Mouse (Mus musculus): ENCODE data around the gene Spock1. TPM values are rescaled to one million over a fixed set of nuclear protein-coding genes. Genes with fewer than 3 reads are reported as not detected.

Gene Spock1
- polyA plus RNA-seq, 1 experiment from 2014 or later, result 0.70 TPM

DNA sequence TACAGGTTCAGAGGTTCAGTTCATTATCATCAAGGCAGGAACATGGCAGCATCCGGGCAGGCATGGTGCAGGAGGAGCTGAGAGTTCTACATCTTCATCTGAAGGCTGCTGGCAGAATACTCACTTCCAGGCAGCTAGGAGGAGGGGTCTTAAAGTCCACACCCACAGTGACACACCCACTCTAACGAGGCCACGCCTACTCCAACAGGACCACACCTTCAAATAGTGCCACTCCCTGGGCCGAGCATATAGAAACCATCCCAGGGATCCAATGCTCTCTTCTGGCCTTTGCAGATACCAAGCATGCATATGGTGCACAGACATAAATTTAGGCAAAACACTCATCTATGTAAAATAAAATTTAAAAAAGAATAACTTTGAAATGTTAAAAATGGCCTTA is 245.6 kb downstream of the Spock1 start:
- WGBS, result 62% methylated on average over 4 of the region's 4 CpGs

GRCm38 (mm10) chr13:57660523-57660922 is 247.6 kb downstream of the Spock1 start:
- H3K4me2 ChIP-seq, result no peak overlapping the region
- 0 out of 2 replicates have a peak, but pooled peaks cover 11% of the 10 kb centered on the region for H3K4me1 ChIP-seq (replicated peaks)
- H3K4me3 ChIP-seq, result no peak overlapping the region
- ATAC-seq (ENCODE audit: insufficient number of reproducible peaks, low FRiP score), result no peak
- H3K36me3 ChIP-seq, result no peaks in the 10 kb centered on the region
- H3K9ac ChIP-seq, result no peak overlapping the region
- peaks cover 6% of the 10 kb centered on the region; the same call in 1 of the 2 replicates for H3K27me3 ChIP-seq (replicated peaks)
- WGBS, result 53% methylated on average over 2 of the region's 2 CpGs
- no peak overlapping the region for H3K27ac ChIP-seq (ENCODE audit: poor library complexity, severe bottlenecking)
- H3K9me3 ChIP-seq (replicated peaks), result no peaks in the 10 kb centered on the region

More for the DNA sequence above, 245.6 kb downstream of the Spock1 start:
- Histone ChIP-seq H3K9ac (no peak overlapping the region), H3K4me2 (no peak overlapping the region), H3K27ac (ENCODE audit: poor library complexity, severe bottlenecking) (no peak overlapping the region), H3K36me3 (no peaks in the 10 kb centered on the region), H3K9me3 (replicated peaks) (no peaks in the 10 kb centered on the region), H3K4me1 (replicated peaks) (peaks cover 14% of the 10 kb centered on the region; the same call in 1 of the 2 replicates), H3K4me3 (no peak overlapping the region), H3K27me3 (replicated peaks) (peaks cover 6% of the 10 kb centered on the region; the same call in 1 of the 2 replicates)
- peak; percentile 73; the same call in 1 of the 2 replicates for ATAC-seq (ENCODE audit: insufficient number of reproducible peaks, low FRiP score)

GRCm38 (mm10) chr13:57659872-57660271 is 248.3 kb downstream of the Spock1 start:
- peaks cover 6% of the 10 kb centered on the region; the same call in 1 of the 2 replicates for H3K27me3 ChIP-seq (replicated peaks)
- no peak overlapping the region for H3K4me2 ChIP-seq
- 77% methylated on average over 3 of the region's 3 CpGs for WGBS
- ATAC-seq (ENCODE audit: insufficient number of reproducible peaks, low FRiP score), result no peak
- H3K36me3 ChIP-seq, result no peaks in the 10 kb centered on the region
- H3K4me3 ChIP-seq, result no peak overlapping the region
- H3K9ac ChIP-seq, result no peak overlapping the region
- no peak overlapping the region for H3K27ac ChIP-seq (ENCODE audit: poor library complexity, severe bottlenecking)
- H3K9me3 ChIP-seq (replicated peaks), result no peaks in the 10 kb centered on the region
- H3K4me1 ChIP-seq (replicated peaks), result 0 out of 2 replicates have a peak, but pooled peaks cover 14% of the 10 kb centered on the region

- WGBS, result 69% methylated on average over 8 of the region's 8 CpGs
- H3K4me2 ChIP-seq, result no peak overlapping the region
- H3K27ac ChIP-seq (ENCODE audit: poor library complexity, severe bottlenecking), result no peak overlapping the region
- no peaks in the 10 kb centered on the region for H3K9me3 ChIP-seq (replicated peaks)
- H3K4me1 ChIP-seq (replicated peaks), result 0 out of 2 replicates have a peak, but pooled peaks cover 14% of the 10 kb centered on the region
- no peak for ATAC-seq (ENCODE audit: insufficient number of reproducible peaks, low FRiP score)
- H3K36me3 ChIP-seq, result no peaks in the 10 kb centered on the region
- no peak overlapping the region for H3K4me3 ChIP-seq
- H3K27me3 ChIP-seq (replicated peaks), result peaks cover 3% of the 10 kb centered on the region; the same call in 1 of the 2 replicates
- no peak overlapping the region for H3K9ac ChIP-seq
These were observed 251.5 kb downstream of the Spock1 start for GRCm38 (mm10) chr13:57656606-57657005.

DNA sequence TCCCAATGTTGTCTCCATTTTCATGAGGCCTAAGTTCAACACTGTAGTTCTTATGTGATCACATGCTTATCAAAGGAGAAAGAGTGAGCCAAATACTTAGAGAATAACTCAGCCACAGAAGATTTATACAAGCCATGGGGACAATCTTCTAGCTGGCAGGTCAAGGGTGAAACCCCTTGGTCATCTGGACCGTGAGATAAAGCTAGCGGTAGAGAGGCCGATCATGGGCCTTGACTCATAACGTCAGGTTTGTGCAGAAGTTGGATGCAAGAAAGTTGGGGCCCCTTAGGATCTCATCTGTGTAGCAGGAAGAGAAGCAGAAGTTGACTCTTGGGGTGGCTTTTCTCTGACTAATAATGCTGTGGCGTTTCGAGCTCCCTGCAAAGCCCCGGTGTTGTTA is 253.8 kb downstream of the Spock1 start:
- no peaks in the 10 kb centered on the region for H3K9me3 ChIP-seq (replicated peaks)
- ATAC-seq (ENCODE audit: insufficient number of reproducible peaks, low FRiP score), result 0 out of 2 replicates have a peak, but pooled peaks have one; percentile 51
- H3K27me3 ChIP-seq (replicated peaks), result no peaks in the 10 kb centered on the region; the same call in 1 of the 2 replicates
- no peak overlapping the region for H3K4me2 ChIP-seq
- no peak overlapping the region for H3K4me3 ChIP-seq
- WGBS, result 67% methylated on average over 7 of the region's 7 CpGs
- H3K27ac ChIP-seq (ENCODE audit: poor library complexity, severe bottlenecking), result no peak overlapping the region
- no peak overlapping the region for H3K9ac ChIP-seq
- no peaks in the 10 kb centered on the region for H3K36me3 ChIP-seq
- H3K4me1 ChIP-seq (replicated peaks), result 0 out of 2 replicates have a peak, but pooled peaks cover 8% of the 10 kb centered on the region

DNA sequence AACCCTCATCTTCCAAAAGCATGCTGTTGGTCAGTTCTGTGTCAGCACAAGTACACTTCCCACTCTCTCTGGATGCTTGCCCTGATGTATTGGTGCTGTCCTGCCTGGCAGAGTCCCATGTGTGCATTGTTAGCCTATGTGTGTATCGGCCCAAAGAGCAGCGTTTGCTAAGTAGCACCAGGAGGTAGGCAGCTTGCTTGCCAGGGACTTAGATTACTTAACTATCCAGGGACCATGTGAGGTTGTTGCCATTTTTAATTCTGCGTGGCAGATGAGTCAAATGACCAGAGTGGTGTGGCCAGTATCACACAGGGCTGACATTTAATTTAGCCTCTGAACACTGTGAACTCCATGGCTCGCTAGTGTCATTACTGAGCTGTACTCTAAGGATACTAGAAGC is 256.9 kb downstream of the Spock1 start:
- 77% methylated on average over 4 of the region's 4 CpGs for WGBS
- H3K9ac ChIP-seq, result no peak overlapping the region
- H3K9me3 ChIP-seq (replicated peaks), result no peaks in the 10 kb centered on the region
- no peak overlapping the region for H3K4me3 ChIP-seq
- no peaks in the 10 kb centered on the region for H3K27me3 ChIP-seq (replicated peaks)
- 0 out of 2 replicates have a peak, but pooled peaks cover 8% of the 10 kb centered on the region for H3K4me1 ChIP-seq (replicated peaks)
- no peak for ATAC-seq (ENCODE audit: insufficient number of reproducible peaks, low FRiP score)
- H3K27ac ChIP-seq (ENCODE audit: poor library complexity, severe bottlenecking), result no peak overlapping the region
- H3K36me3 ChIP-seq, result no peaks in the 10 kb centered on the region
- no peak overlapping the region for H3K4me2 ChIP-seq

GRCm38 (mm10) chr13:57648784-57649183 is 259.3 kb downstream of the Spock1 start:
- no peaks in the 10 kb centered on the region for H3K36me3 ChIP-seq
- H3K27ac ChIP-seq (ENCODE audit: poor library complexity, severe bottlenecking), result no peak overlapping the region
- 80% methylated on average over 2 of the region's 2 CpGs for WGBS
- no peaks in the 10 kb centered on the region for H3K9me3 ChIP-seq (replicated peaks)
- no peaks in the 10 kb centered on the region for H3K27me3 ChIP-seq (replicated peaks)
- H3K4me3 ChIP-seq, result no peak overlapping the region
- ATAC-seq (ENCODE audit: insufficient number of reproducible peaks, low FRiP score), result no peak
- no peak overlapping the region for H3K9ac ChIP-seq
- no peaks in the 10 kb centered on the region for H3K4me1 ChIP-seq (replicated peaks)
- H3K4me2 ChIP-seq, result no peak overlapping the region

GRCm38 (mm10) chr13:57647456-57647855 is 260.7 kb downstream of the Spock1 start:
- no peaks in the 10 kb centered on the region for H3K9me3 ChIP-seq (replicated peaks)
- WGBS, result 66% methylated on average over 4 of the region's 4 CpGs
- no peak overlapping the region for H3K27ac ChIP-seq (ENCODE audit: poor library complexity, severe bottlenecking)
- ATAC-seq (ENCODE audit: insufficient number of reproducible peaks, low FRiP score), result no peak
- H3K27me3 ChIP-seq (replicated peaks), result no peaks in the 10 kb centered on the region
- no peak overlapping the region for H3K4me3 ChIP-seq
- no peaks in the 10 kb centered on the region for H3K4me1 ChIP-seq (replicated peaks)
- no peak overlapping the region for H3K9ac ChIP-seq
- no peaks in the 10 kb centered on the region for H3K36me3 ChIP-seq
- H3K4me2 ChIP-seq, result no peak overlapping the region

DNA sequence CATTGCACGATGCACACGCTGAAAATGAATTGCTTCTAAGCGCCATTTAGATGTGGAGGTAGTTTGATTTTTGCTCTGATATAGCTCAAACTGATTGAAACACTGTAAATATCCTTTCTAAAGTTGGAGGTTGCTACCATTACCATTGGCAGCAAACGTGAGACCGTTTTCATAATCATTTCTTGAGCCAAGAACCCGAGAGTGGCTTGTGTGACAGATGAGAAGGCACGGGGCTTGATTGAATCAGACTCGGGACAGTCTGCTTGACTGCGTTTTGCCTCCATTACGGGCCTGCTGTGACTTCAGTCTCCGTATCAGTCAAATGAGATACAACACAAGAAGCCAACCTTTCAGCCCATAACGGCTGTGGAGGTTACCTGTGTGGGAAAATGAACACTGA is 265.1 kb downstream of the Spock1 start:
- Histone ChIP-seq H3K4me3 (no peak overlapping the region), H3K9ac (no peak overlapping the region), H3K36me3 (no peaks in the 10 kb centered on the region), H3K4me2 (no peak overlapping the region), H3K9me3 (replicated peaks) (no peaks in the 10 kb centered on the region), H3K4me1 (replicated peaks) (peaks cover 8% of the 10 kb centered on the region), H3K27ac (ENCODE audit: poor library complexity, severe bottlenecking) (no peak overlapping the region), H3K27me3 (replicated peaks) (no peaks in the 10 kb centered on the region)
- no peak for ATAC-seq (ENCODE audit: insufficient number of reproducible peaks, low FRiP score)
- 87% methylated on average over 12 of the region's 12 CpGs for WGBS

- Histone ChIP-seq H3K36me3 (no peaks in the 10 kb centered on the region), H3K4me1 (replicated peaks) (peaks cover 8% of the 10 kb centered on the region), H3K9me3 (replicated peaks) (no peaks in the 10 kb centered on the region), H3K27ac (ENCODE audit: poor library complexity, severe bottlenecking) (no peak overlapping the region), H3K9ac (no peak overlapping the region), H3K4me2 (no peak overlapping the region), H3K4me3 (no peak overlapping the region), H3K27me3 (replicated peaks) (no peaks in the 10 kb centered on the region)
- no peak for ATAC-seq (ENCODE audit: insufficient number of reproducible peaks, low FRiP score)
- WGBS, result 57% methylated on average over 4 of the region's 4 CpGs
These were observed 266.5 kb downstream of the Spock1 start for GRCm38 (mm10) chr13:57641649-57642048.

DNA sequence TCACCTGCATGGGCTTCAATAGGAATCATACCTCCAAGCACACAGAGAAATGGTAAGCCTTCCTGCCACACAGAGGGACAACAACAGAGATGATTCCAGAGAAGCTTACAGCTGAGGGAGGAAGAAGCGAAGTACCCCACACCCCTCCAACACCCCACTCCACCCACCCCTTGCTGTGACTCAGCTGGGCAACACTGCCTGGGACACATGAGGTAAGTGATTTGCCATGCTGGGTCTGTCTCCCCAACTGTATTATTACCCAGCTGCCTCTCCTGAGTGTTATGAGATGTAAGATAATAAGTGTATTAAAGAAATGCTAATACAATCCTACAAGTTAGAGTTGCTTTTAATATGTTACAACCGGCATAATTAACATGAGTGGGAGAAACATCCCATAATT is 267.2 kb downstream of the Spock1 start:
- Histone ChIP-seq H3K9ac (no peak overlapping the region), H3K27me3 (replicated peaks) (no peaks in the 10 kb centered on the region), H3K27ac (ENCODE audit: poor library complexity, severe bottlenecking) (no peak overlapping the region), H3K9me3 (replicated peaks) (no peaks in the 10 kb centered on the region), H3K36me3 (no peaks in the 10 kb centered on the region), H3K4me2 (no peak overlapping the region), H3K4me3 (no peak overlapping the region), H3K4me1 (replicated peaks) (peaks cover 8% of the 10 kb centered on the region)
- ATAC-seq (ENCODE audit: insufficient number of reproducible peaks, low FRiP score), result no peak
- WGBS, result 86% methylated on average over 2 of the region's 2 CpGs

DNA sequence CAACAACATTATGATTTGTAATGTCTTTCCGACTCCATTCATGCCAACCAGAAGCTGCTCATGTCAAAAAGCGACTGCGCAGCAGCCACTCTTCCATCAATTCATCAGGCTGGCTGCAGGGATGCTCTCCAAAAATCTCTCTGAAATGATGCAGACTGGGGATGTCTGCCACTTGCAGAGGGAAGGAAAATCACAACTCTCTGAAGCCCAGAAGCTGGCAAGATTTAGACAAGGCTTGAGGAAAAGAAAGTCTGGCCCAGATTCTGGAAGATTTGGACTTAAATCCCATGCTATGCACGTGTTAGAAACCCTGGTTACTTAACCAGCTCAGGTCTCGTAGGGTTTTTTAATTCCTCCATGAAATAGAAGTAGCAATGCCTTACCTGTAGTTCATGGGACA is 269.3 kb downstream of the Spock1 start:
- Histone ChIP-seq H3K4me1 (replicated peaks) (peaks cover 8% of the 10 kb centered on the region), H3K27ac (ENCODE audit: poor library complexity, severe bottlenecking) (no peak overlapping the region), H3K27me3 (replicated peaks) (no peaks in the 10 kb centered on the region), H3K36me3 (no peaks in the 10 kb centered on the region), H3K4me3 (no peak overlapping the region), H3K9ac (no peak overlapping the region), H3K9me3 (replicated peaks) (no peaks in the 10 kb centered on the region), H3K4me2 (no peak overlapping the region)
- WGBS, result 84% methylated on average over 5 of the region's 5 CpGs
- ATAC-seq (ENCODE audit: insufficient number of reproducible peaks, low FRiP score), result no peak

Data from heart, embryonic 12.5 days (tissue).